In the genomic region with DNA sequence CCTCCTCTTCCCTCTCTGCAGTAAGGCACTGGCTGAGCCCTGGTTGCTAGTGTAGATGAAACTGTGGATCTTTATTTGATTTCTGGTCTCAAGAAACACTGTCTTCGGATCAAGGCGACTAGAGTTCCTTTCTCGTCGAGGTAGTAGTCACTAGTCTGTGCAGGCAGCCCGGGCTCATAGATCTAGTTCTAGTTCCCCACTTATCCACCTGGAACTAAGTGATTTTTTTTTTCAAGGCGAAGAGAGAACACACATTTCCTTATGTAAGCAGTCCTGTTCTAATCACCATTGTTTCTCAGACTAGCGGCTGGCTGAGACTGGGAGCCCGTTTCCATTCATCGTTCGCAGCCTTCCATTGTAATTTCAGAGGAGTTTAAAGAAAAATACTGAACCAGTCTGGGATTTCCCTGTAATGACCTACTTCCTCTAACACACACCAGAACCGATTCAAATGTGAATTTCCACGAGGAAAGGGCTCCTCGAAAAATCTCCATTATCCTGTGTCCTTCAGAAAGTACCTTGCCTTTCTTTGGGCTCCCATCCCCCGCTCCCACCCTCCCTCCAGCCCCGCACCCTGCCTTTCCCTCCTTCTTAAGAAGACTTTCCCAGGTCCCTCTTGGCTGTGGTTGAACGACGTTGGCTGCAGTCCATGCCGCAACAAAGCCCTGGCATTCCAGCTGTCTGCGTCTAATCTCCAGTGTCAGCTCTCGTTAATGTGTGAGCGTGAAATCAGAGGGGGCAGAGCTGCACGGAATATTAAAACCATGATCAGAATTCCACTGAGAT, we compare ENCODE assay signal across 8 mouse cellular contexts.
A peak's percentile ranks its signal among the peaks of the same experiment; 100 is the strongest.
DNase-seq lines count a peak whose midpoint lies in the region; ATAC-seq and TF ChIP-seq lines count a peak whose summit lies in the region.

No protein-coding gene starts in this region.

- TF ChIP-seq EP300 in liver, postnatal 0 days (IDR thresholded peaks at IDR 0.05; ENCODE audit: low read depth): no peak

- H3K4me3 ChIP-seq in forebrain, embryonic 14.5 days (ENCODE audit: low read depth, low read length): peak overlapping the region; percentile 32
- H3K4me3 ChIP-seq in liver, postnatal 0 days (ENCODE audit: low read depth, low read length): peak overlapping the region; percentile 27

- H3K9me3 ChIP-seq in forebrain, embryonic 14.5 days (replicated peaks; ENCODE audit: control insufficient read depth, low read length): no peaks in the 10 kb centered on the region
- no peaks in the 10 kb centered on the region for H3K9me3 ChIP-seq in liver, postnatal 0 days (ENCODE audit: low read length)

- H3K4me2 ChIP-seq in forebrain, embryonic 14.5 days (ENCODE audit: low read length): peak overlapping the region; percentile 62
- peak overlapping the region; percentile 67 for H3K4me2 ChIP-seq in liver, postnatal 0 days (ENCODE audit: low read depth, low read length)

- peak; percentile 87 for DNase-seq in 3T3-L1 (ENCODE audit: low read depth, low spot score)
- DNase-seq in forebrain, embryonic 14.5 days (ENCODE audit: low spot score): peak; percentile 98
- DNase-seq in heart, postnatal 4 days: peak; percentile 65
- peak; percentile 79 to 82 for DNase-seq in layer of hippocampus, adult 8-10 months (ENCODE audit: low spot score in 2 of 2)
- DNase-seq in liver, postnatal 0 days: peak; percentile 19
- peak; percentile 30 for DNase-seq in ovary, postnatal 14 days (ENCODE audit: low spot score)
- no peak for DNase-seq in c-Kit-positive CD71-positive TER-119-positive erythroid progenitor cells, embryonic 14.5 days (ENCODE audit: low spot score)

- 0% methylated on average over 22 of the region's 22 CpGs for WGBS in forebrain, embryonic 14.5 days
- 3% methylated on average over 22 of the region's 22 CpGs for WGBS in liver, postnatal 0 days (ENCODE audit: insufficient replicate concordance)

- no peaks in the 10 kb centered on the region for H3K27me3 ChIP-seq in forebrain, embryonic 14.5 days (replicated peaks; ENCODE audit: control insufficient read depth, insufficient read depth, low read length)
- 0 out of 2 replicates have a peak, but pooled peaks cover 5% of the 10 kb centered on the region for H3K27me3 ChIP-seq in liver, postnatal 0 days (ENCODE audit: insufficient read depth, low read length)

- peak overlapping the region; percentile 99 for H3K27ac ChIP-seq in forebrain, embryonic 14.5 days (ENCODE audit: low read depth, low read length)
- H3K27ac ChIP-seq in liver, postnatal 0 days (ENCODE audit: low read depth): no peak overlapping the region

- H3K36me3 ChIP-seq in forebrain, embryonic 14.5 days (ENCODE audit: control insufficient read depth, insufficient read depth, low read length): no peaks in the 10 kb centered on the region
- no peaks in the 10 kb centered on the region for H3K36me3 ChIP-seq in liver, postnatal 0 days (replicated peaks; ENCODE audit: insufficient read depth, low read length)

- H3K9ac ChIP-seq in forebrain, embryonic 14.5 days (ENCODE audit: low read length): peak overlapping the region; percentile 63
- H3K9ac ChIP-seq in liver, postnatal 0 days (replicated peaks): peak overlapping the region; percentile 30; the same call in 1 of the 2 replicates

- H3K4me1 ChIP-seq in forebrain, embryonic 14.5 days (ENCODE audit: control insufficient read depth, insufficient read depth, low read length): peaks cover 19% of the 10 kb centered on the region
- no peaks in the 10 kb centered on the region for H3K4me1 ChIP-seq in liver, postnatal 0 days (ENCODE audit: insufficient read depth)

- peak; percentile 20; the same call in 1 of the 2 replicates for ATAC-seq in cerebellum, adult (ENCODE audit: insufficient number of reproducible peaks, low FRiP score, low TSS enrichment)
- ATAC-seq in forebrain, embryonic 14.5 days: peak; percentile 89
- no peak for ATAC-seq in liver, postnatal 0 days

- TF ChIP-seq CTCF in liver, postnatal 0 days (IDR thresholded peaks at IDR 0.05; ENCODE audit: low read depth): no peak
